Mouse (Mus musculus): ENCODE results near the gene Tra2a. TPM values are rescaled to one million over a fixed set of nuclear protein-coding genes. Genes with fewer than 3 reads are reported as not detected.

Tra2a gene
- 190 and 210 TPM in 2 replicates for polyA plus RNA-seq (2012; rRNA removed)
- polyA plus RNA-seq (2014; fragmentation: Nextera tagmentation; extraction: Ambion mirVana): 43.3 and 50.9 TPM in 2 replicates

- no peaks in the 10 kb centered on the region for H3K36me3 ChIP-seq (ENCODE audit: control insufficient read depth, insufficient read depth, low read length)
- 2% methylated on average over 39 of the region's 39 CpGs for WGBS
- peaks cover 16% of the 10 kb centered on the region for H3K4me1 ChIP-seq (ENCODE audit: control insufficient read depth, insufficient read depth, low read length)
- DNase-seq (ENCODE audit: low spot score) (peak; percentile 92), ATAC-seq (ENCODE audit: low FRiP score, low read depth) (peak; percentile 97)
- H3K9ac ChIP-seq (ENCODE audit: low read depth, low read length, severe bottlenecking): peak within 1 kb of the TSS; percentile 99
- H3K27ac ChIP-seq (replicated peaks; ENCODE audit: low read depth, low read length): peak within 1 kb of the TSS; percentile 97
- peak; percentile 83; the same call in 1 of the 2 replicates for TF ChIP-seq POLR2A (IDR thresholded peaks at IDR 0.05; ENCODE audit: borderline replicate concordance, extremely low read depth, insufficient read depth, insufficient read length)
- H3K4me2 ChIP-seq (replicated peaks; ENCODE audit: low read depth, low read length, severe bottlenecking): peak within 1 kb of the TSS; percentile 57
- H3K27me3 ChIP-seq (ENCODE audit: control insufficient read depth, insufficient read depth, low read length): no peaks in the 10 kb centered on the region
- H3K9me3 ChIP-seq (ENCODE audit: control insufficient read depth, low read length): no peaks in the 10 kb centered on the region
- H3K4me3 ChIP-seq (replicated peaks; ENCODE audit: low read length): peak within 1 kb of the TSS; percentile 96
Observed at GRCm38 (mm10) chr6:49263847-49264243, at the start of gene Tra2a. TSS of gene Tra2a (minus strand) at chr6:49264033.

DNA sequence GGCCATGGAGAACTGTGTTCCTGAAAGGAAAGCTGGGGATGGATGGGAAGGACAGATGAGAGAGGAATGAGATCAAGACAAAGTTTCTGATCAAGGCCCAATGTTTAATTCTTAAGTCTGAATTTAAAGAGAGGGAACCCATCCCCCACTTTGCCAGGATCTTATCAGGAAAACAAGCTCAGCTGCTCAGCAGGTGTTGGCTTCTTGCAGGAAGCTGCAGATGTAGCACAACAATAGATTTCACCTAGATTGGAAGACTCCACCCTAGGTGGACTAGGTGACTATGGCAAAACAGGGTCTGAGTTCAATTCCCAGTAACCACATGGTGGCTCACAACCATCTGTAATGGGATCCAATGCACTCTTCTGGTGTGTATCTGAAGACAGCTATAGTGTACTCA lies 34.5 kb upstream of the Tra2a start:
- Histone ChIP-seq H3K27ac (replicated peaks; ENCODE audit: low read depth, low read length) (no peak overlapping the region), H3K27me3 (ENCODE audit: control insufficient read depth, insufficient read depth, low read length) (no peaks in the 10 kb centered on the region), H3K9me3 (ENCODE audit: control insufficient read depth, low read length) (no peaks in the 10 kb centered on the region), H3K9ac (ENCODE audit: low read depth, low read length, severe bottlenecking) (no peak overlapping the region), H3K4me3 (replicated peaks; ENCODE audit: low read length) (no peak overlapping the region), H3K36me3 (ENCODE audit: control insufficient read depth, insufficient read depth, low read length) (no peaks in the 10 kb centered on the region), H3K4me1 (ENCODE audit: control insufficient read depth, insufficient read depth, low read length) (no peaks in the 10 kb centered on the region), H3K4me2 (replicated peaks; ENCODE audit: low read depth, low read length, severe bottlenecking) (no peak overlapping the region)
- no peak for DNase-seq (ENCODE audit: low spot score)
- no peak for ATAC-seq (ENCODE audit: low FRiP score, low read depth)
- TF ChIP-seq POLR2A (IDR thresholded peaks at IDR 0.05; ENCODE audit: borderline replicate concordance, extremely low read depth, insufficient read depth, insufficient read length): no peak

GRCm38 (mm10) chr6:49282122-49282521 lies 18.3 kb upstream of the Tra2a start:
- H3K4me2 ChIP-seq (replicated peaks; ENCODE audit: low read depth, low read length, severe bottlenecking): no peak overlapping the region
- TF ChIP-seq POLR2A (IDR thresholded peaks at IDR 0.05; ENCODE audit: borderline replicate concordance, extremely low read depth, insufficient read depth, insufficient read length): no peak
- no peak overlapping the region for H3K9ac ChIP-seq (ENCODE audit: low read depth, low read length, severe bottlenecking)
- no peaks in the 10 kb centered on the region for H3K4me1 ChIP-seq (ENCODE audit: control insufficient read depth, insufficient read depth, low read length)
- H3K9me3 ChIP-seq (ENCODE audit: control insufficient read depth, low read length): no peaks in the 10 kb centered on the region
- DNase-seq (ENCODE audit: low spot score) (no peak), ATAC-seq (ENCODE audit: low FRiP score, low read depth) (no peak)
- 100% methylated on average over 1 of the region's 1 CpGs for WGBS
- H3K4me3 ChIP-seq (replicated peaks; ENCODE audit: low read length): no peak overlapping the region
- H3K36me3 ChIP-seq (ENCODE audit: control insufficient read depth, insufficient read depth, low read length): no peaks in the 10 kb centered on the region
- no peak overlapping the region for H3K27ac ChIP-seq (replicated peaks; ENCODE audit: low read depth, low read length)
- no peaks in the 10 kb centered on the region for H3K27me3 ChIP-seq (ENCODE audit: control insufficient read depth, insufficient read depth, low read length)

- Histone ChIP-seq H3K4me2 (replicated peaks; ENCODE audit: low read depth, low read length, severe bottlenecking) (no peak overlapping the region), H3K27ac (replicated peaks; ENCODE audit: low read depth, low read length) (no peak overlapping the region), H3K36me3 (ENCODE audit: control insufficient read depth, insufficient read depth, low read length) (no peaks in the 10 kb centered on the region), H3K9me3 (ENCODE audit: control insufficient read depth, low read length) (no peaks in the 10 kb centered on the region), H3K9ac (ENCODE audit: low read depth, low read length, severe bottlenecking) (no peak overlapping the region), H3K27me3 (ENCODE audit: control insufficient read depth, insufficient read depth, low read length) (no peaks in the 10 kb centered on the region), H3K4me1 (ENCODE audit: control insufficient read depth, insufficient read depth, low read length) (no peaks in the 10 kb centered on the region), H3K4me3 (replicated peaks; ENCODE audit: low read length) (no peak overlapping the region)
- no peak for TF ChIP-seq POLR2A (IDR thresholded peaks at IDR 0.05; ENCODE audit: borderline replicate concordance, extremely low read depth, insufficient read depth, insufficient read length)
- 39% methylated on average over 1 of the region's 1 CpGs for WGBS
- DNase-seq (ENCODE audit: low spot score) (no peak), ATAC-seq (ENCODE audit: low FRiP score, low read depth) (no peak)
Observed at GRCm38 (mm10) chr6:49280942-49281341, 17.1 kb upstream of the Tra2a start.

DNA sequence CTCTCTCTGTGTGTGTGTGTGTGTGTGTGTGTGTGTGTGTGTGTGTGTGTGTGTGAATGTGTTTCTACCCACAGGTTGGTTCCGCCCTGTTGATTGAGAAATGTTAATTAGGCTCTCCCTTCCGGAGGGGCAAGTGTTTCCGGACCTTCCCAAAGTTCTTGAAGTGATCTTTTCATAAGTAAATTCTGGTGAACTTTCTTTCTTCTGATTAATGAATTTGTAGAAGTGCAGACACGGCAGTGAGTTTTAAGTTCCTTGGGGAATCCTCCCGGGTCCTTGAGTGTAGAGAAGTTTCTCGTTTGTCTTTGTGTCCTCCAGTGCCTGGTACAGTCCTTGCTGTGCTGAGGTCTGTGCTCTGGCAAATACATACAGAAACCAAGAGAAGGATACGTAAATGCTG lies 11.5 kb upstream of the Tra2a start:
- Histone ChIP-seq H3K36me3 (ENCODE audit: control insufficient read depth, insufficient read depth, low read length) (no peaks in the 10 kb centered on the region), H3K4me1 (ENCODE audit: control insufficient read depth, insufficient read depth, low read length) (no peaks in the 10 kb centered on the region)

More for the DNA sequence above, 11.5 kb upstream of the Tra2a start:
- Histone ChIP-seq H3K9me3 (ENCODE audit: control insufficient read depth, low read length) (no peaks in the 10 kb centered on the region), H3K4me3 (replicated peaks; ENCODE audit: low read length) (no peak overlapping the region), H3K4me2 (replicated peaks; ENCODE audit: low read depth, low read length, severe bottlenecking) (no peak overlapping the region), H3K27ac (replicated peaks; ENCODE audit: low read depth, low read length) (no peak overlapping the region), H3K9ac (ENCODE audit: low read depth, low read length, severe bottlenecking) (no peak overlapping the region), H3K27me3 (ENCODE audit: control insufficient read depth, insufficient read depth, low read length) (no peaks in the 10 kb centered on the region)
- DNase-seq (ENCODE audit: low spot score): no peak
- 87% methylated on average over 7 of the region's 7 CpGs for WGBS
- TF ChIP-seq POLR2A (IDR thresholded peaks at IDR 0.05; ENCODE audit: borderline replicate concordance, extremely low read depth, insufficient read depth, insufficient read length): no peak
- no peak for ATAC-seq (ENCODE audit: low FRiP score, low read depth)

Measured in limb, embryonic 14.5 days (tissue).